Mouse (Mus musculus): ENCODE data around the gene Cdc42ep1. TPM values are rescaled to one million over a fixed set of nuclear protein-coding genes. Genes with fewer than 3 reads are reported as not detected.

Gene Cdc42ep1
- polyA plus RNA-seq, 1 experiment from 2014 or later, result 12.6 TPM

- peaks cover 32% of the 10 kb centered on the region for H3K4me1 ChIP-seq (ENCODE audit: insufficient read depth)
- no peaks in the 10 kb centered on the region for H3K9me3 ChIP-seq (ENCODE audit: low read length)
- peaks cover 4% of the 10 kb centered on the region; the same call in 1 of the 2 replicates for H3K27me3 ChIP-seq (ENCODE audit: insufficient read depth, low read length)
- no peak overlapping the region for H3K4me3 ChIP-seq (ENCODE audit: low read depth, low read length)
- H3K27ac ChIP-seq (ENCODE audit: low read depth), result no peak overlapping the region
- no peak overlapping the region for H3K9ac ChIP-seq (replicated peaks)
- TF ChIP-seq CTCF (IDR thresholded peaks at IDR 0.05; ENCODE audit: low read depth), result no peak
- no peak for TF ChIP-seq EP300 (IDR thresholded peaks at IDR 0.05; ENCODE audit: low read depth)
- H3K36me3 ChIP-seq (replicated peaks; ENCODE audit: insufficient read depth, low read length), result peaks cover 16% of the 10 kb centered on the region
- ATAC-seq, result no peak
- no peak overlapping the region for H3K4me2 ChIP-seq (ENCODE audit: low read depth, low read length)
- no peak for DNase-seq
- 79% methylated on average over 12 of the region's 12 CpGs for WGBS (ENCODE audit: insufficient replicate concordance)
Observed at GRCm38 (mm10) chr15:78849485-78849884, 7.1 kb downstream of the Cdc42ep1 start.

DNA sequence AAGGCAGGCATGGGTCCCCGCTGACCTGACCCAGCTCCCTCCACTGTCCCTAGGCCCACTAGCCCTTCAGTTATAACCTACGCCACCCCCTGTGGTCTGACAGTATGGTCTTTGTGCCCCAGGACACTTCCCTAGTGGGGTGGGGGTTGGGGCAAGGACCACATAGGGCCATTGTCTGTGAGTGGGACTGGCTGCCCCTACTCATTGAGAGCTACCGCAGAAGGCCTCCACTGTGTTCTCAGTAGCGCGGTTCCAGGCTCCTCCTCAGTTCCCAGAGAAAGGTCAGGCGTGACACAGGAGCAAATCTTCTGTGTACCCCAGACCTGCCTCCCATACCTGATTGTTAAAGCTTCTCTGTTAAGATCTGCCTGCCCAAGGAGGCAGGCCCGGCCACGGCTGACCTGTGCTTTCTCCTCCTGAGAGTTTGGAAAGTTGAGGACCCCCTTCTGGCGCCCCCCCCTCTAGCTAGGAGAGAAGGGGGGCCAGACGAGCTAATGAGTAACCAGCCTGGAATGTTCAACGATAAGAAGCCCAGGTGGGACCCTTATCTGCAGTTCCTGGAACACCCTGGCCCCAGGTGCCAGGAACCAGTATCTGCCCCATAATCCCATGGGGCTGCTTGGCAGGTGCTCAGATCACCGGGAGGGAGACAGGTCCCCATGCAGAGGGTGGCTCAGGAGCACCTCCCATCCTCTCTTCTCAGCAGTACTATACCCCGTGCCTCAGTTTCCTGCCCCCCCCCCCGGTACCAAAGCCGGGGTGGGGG is 7.8 kb downstream of the Cdc42ep1 start:
- ATAC-seq, result no peak
- no peaks in the 10 kb centered on the region for H3K9me3 ChIP-seq (ENCODE audit: low read length)
- peaks cover 30% of the 10 kb centered on the region for H3K4me1 ChIP-seq (ENCODE audit: insufficient read depth)
- H3K27ac ChIP-seq (ENCODE audit: low read depth), result no peak overlapping the region; the same call in 1 of the 2 replicates
- DNase-seq, result no peak
- peaks cover 16% of the 10 kb centered on the region for H3K36me3 ChIP-seq (replicated peaks; ENCODE audit: insufficient read depth, low read length)
- no peaks in the 10 kb centered on the region for H3K27me3 ChIP-seq (ENCODE audit: insufficient read depth, low read length)
- no peak overlapping the region for H3K4me3 ChIP-seq (ENCODE audit: low read depth, low read length)
- TF ChIP-seq CTCF (IDR thresholded peaks at IDR 0.05; ENCODE audit: low read depth) (no peak), EP300 (IDR thresholded peaks at IDR 0.05; ENCODE audit: low read depth) (no peak)
- 53% methylated on average over 14 of the region's 15 CpGs for whole genome bisulfite sequencing (ENCODE audit: insufficient replicate concordance)
- H3K4me2 ChIP-seq (ENCODE audit: low read depth, low read length), result no peak overlapping the region
- H3K9ac ChIP-seq (replicated peaks), result no peak overlapping the region

DNA sequence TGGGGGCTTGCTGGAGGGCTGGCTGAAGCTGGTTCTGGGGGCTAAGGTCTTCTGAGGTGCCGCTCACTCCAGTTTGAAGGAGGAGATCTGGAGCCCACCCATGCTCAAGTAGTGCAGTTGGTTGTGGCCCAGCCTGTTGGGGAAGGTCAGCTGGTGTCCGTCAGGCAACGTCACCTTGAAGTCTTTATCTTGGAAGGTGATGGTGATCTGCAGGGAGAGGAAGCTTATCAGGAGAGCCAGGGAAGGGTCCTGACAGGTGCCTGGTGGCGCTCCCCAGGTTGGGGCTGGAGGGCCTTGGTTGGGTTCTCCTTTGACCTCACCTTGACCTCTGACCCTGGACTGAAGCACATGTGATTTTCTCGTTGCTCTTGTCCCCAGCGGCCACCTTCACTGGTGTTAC is 8.5 kb downstream of the Cdc42ep1 start:
- H3K4me3 ChIP-seq (ENCODE audit: low read depth, low read length), result no peak overlapping the region
- no peak overlapping the region for H3K4me2 ChIP-seq (ENCODE audit: low read depth, low read length)
- no peaks in the 10 kb centered on the region for H3K9me3 ChIP-seq (ENCODE audit: low read length)
- H3K27me3 ChIP-seq (ENCODE audit: insufficient read depth, low read length), result no peaks in the 10 kb centered on the region
- H3K9ac ChIP-seq (replicated peaks), result no peak overlapping the region
- H3K36me3 ChIP-seq (replicated peaks; ENCODE audit: insufficient read depth, low read length), result peaks cover 16% of the 10 kb centered on the region
- ATAC-seq, result no peak
- peak overlapping the region; percentile 12; the same call in 1 of the 2 replicates for H3K27ac ChIP-seq (ENCODE audit: low read depth)
- H3K4me1 ChIP-seq (ENCODE audit: insufficient read depth), result peaks cover 28% of the 10 kb centered on the region
- WGBS (ENCODE audit: insufficient replicate concordance), result 37% methylated on average over 6 of the region's 6 CpGs
- no peak for DNase-seq
- no peak for TF ChIP-seq CTCF (IDR thresholded peaks at IDR 0.05; ENCODE audit: low read depth)
- no peak for TF ChIP-seq EP300 (IDR thresholded peaks at IDR 0.05; ENCODE audit: low read depth)

DNA sequence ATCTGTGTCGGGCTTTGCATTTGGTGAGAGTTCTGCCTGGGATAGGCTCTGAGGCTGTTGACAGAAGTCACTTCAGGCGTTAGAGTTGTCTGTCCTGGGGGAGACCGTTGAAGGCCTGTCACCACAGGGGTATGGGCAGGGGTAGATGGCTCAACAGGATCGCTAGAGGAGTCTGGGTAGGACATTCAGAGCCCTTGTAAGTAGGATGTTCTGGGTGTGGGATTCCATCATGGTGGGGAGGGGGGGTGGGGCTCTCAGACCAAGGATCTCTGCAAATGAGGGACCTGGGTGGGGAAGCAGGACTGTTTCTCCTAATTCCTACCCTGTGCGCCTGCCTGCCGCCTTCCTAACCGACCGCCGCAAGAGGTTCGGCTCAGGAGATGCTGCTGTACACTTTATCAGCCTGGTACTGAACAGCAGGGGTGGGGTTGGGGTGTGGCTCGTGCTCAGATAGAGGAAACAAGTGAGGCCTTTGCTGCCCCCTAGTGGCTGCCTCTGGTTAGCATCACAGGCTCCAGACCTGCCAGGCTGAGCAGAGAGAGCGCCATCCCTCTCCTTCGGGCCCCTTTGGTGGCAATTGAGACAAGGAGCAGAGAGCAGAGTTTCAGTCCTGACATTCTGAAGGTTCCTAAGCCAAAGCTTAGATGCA is 9.2 kb downstream of the Cdc42ep1 start:
- H3K36me3 ChIP-seq (replicated peaks; ENCODE audit: insufficient read depth, low read length), result peaks cover 16% of the 10 kb centered on the region
- peak overlapping the region; percentile 12; the same call in 1 of the 2 replicates for H3K27ac ChIP-seq (ENCODE audit: low read depth)
- peak overlapping the region; percentile 7; the same call in 1 of the 2 replicates for H3K4me2 ChIP-seq (ENCODE audit: low read depth, low read length)
- no peak overlapping the region for H3K9ac ChIP-seq (replicated peaks)
- H3K27me3 ChIP-seq (ENCODE audit: insufficient read depth, low read length), result no peaks in the 10 kb centered on the region
- TF ChIP-seq CTCF (IDR thresholded peaks at IDR 0.05; ENCODE audit: low read depth) (peak; percentile 97), EP300 (IDR thresholded peaks at IDR 0.05; ENCODE audit: low read depth) (no peak)
- H3K4me3 ChIP-seq (ENCODE audit: low read depth, low read length), result no peak overlapping the region
- H3K4me1 ChIP-seq (ENCODE audit: insufficient read depth), result peaks cover 22% of the 10 kb centered on the region
- no peaks in the 10 kb centered on the region for H3K9me3 ChIP-seq (ENCODE audit: low read length)
- peak; percentile 83 for ATAC-seq
- DNase-seq, result peak; percentile 96
- 8% methylated on average over 13 of the region's 13 CpGs for WGBS (ENCODE audit: insufficient replicate concordance)

GRCm38 (mm10) chr15:78855303-78855965 is 13.0 kb downstream of the Cdc42ep1 start, which contains the start of gene Lgals2:
Lgals2 (minus strand) TSS chr15:78855529.
- Histone ChIP-seq H3K9ac (replicated peaks) (no peak within 1 kb of the TSS), H3K27ac (ENCODE audit: low read depth) (no peak within 1 kb of the TSS), H3K4me2 (ENCODE audit: low read depth, low read length) (no peak within 1 kb of the TSS), H3K36me3 (replicated peaks; ENCODE audit: insufficient read depth, low read length) (no peaks in the 10 kb centered on the region), H3K9me3 (ENCODE audit: low read length) (no peaks in the 10 kb centered on the region), H3K4me3 (ENCODE audit: low read depth, low read length) (no peak within 1 kb of the TSS), H3K4me1 (ENCODE audit: insufficient read depth) (peaks cover 28% of the 10 kb centered on the region), H3K27me3 (ENCODE audit: insufficient read depth, low read length) (no peaks in the 10 kb centered on the region)
- whole genome bisulfite sequencing (ENCODE audit: insufficient replicate concordance), result 24% methylated on average over 8 of the region's 8 CpGs
- no peak for TF ChIP-seq CTCF (IDR thresholded peaks at IDR 0.05; ENCODE audit: low read depth)
- DNase-seq (no peak), ATAC-seq (peak; percentile 31)

- Histone ChIP-seq H3K27ac (ENCODE audit: low read depth) (no peak overlapping the region), H3K36me3 (replicated peaks; ENCODE audit: insufficient read depth, low read length) (no peaks in the 10 kb centered on the region), H3K4me3 (ENCODE audit: low read depth, low read length) (no peak overlapping the region), H3K4me1 (ENCODE audit: insufficient read depth) (peaks cover 15% of the 10 kb centered on the region), H3K4me2 (ENCODE audit: low read depth, low read length) (no peak overlapping the region), H3K9ac (replicated peaks) (no peak overlapping the region), H3K27me3 (ENCODE audit: insufficient read depth, low read length) (no peaks in the 10 kb centered on the region), H3K9me3 (ENCODE audit: low read length) (no peaks in the 10 kb centered on the region)
- DNase-seq (no peak), ATAC-seq (no peak)
- 69% methylated on average over 7 of the region's 7 CpGs for WGBS (ENCODE audit: insufficient replicate concordance)
- TF ChIP-seq CTCF (IDR thresholded peaks at IDR 0.05; ENCODE audit: low read depth) (no peak), EP300 (IDR thresholded peaks at IDR 0.05; ENCODE audit: low read depth) (no peak)
Observed at GRCm38 (mm10) chr15:78857009-78857408, 14.6 kb downstream of the Cdc42ep1 start.
